Mouse (Mus musculus) forebrain, embryonic 11.5 days (tissue): Measurements from ENCODE around the gene Tmem222. TPM values are rescaled to one million over a fixed set of nuclear protein-coding genes. Genes with fewer than 3 reads are reported as not detected.

ENCODE experiments used
- ATAC-seq: fragments of 200-750 bp; cut with Nextera tagmentation; replicated peaks from 2 replicates; pipeline ENCODE4 v1.8.0; 2017; ENCODE audit warnings: moderate TSS enrichment; ENCODE audit not compliant: low FRiP score
- DNase-seq: peaks from one replicate; pipeline ENCODE4 v3.0.0-alpha.2; 2017; ENCODE audit warnings: low spot score
- H3K27ac ChIP-seq: fragments of 300-500 bp; sonication (generic); 2 replicates; pipeline ENCODE4 v1.5.1; 2014; ENCODE audit warnings: low read depth, low read length
- H3K27me3 ChIP-seq: fragments of 300-500 bp; sonication (generic); 2 replicates; pipeline ENCODE4 v1.6.1; 2014; ENCODE audit warnings: mild to moderate bottlenecking, low read length, mixed read lengths; ENCODE audit not compliant: control insufficient read depth, insufficient read depth
- H3K36me3 ChIP-seq: fragments of 300-500 bp; sonication (generic); 2 replicates; pipeline ENCODE4 v1.6.1; 2014; ENCODE audit warnings: mild to moderate bottlenecking, low read length, moderate library complexity, mixed read lengths; ENCODE audit not compliant: control insufficient read depth, insufficient read depth
- H3K4me1 ChIP-seq: fragments of 300-500 bp; sonication (generic); replicated peaks from 2 replicates; pipeline ENCODE4 v1.6.1; 2014; ENCODE audit warnings: low read length, mixed read lengths; ENCODE audit not compliant: control insufficient read depth, insufficient read depth
- H3K4me2 ChIP-seq: fragments of 300-500 bp; sonication (generic); 2 replicates; pipeline ENCODE4 v1.6.1; 2014; ENCODE audit warnings: low read depth, mild to moderate bottlenecking, low read length, moderate library complexity, mixed read lengths; ENCODE audit not compliant: severe bottlenecking
- H3K4me3 ChIP-seq: fragments of 300-500 bp; sonication (generic); 2 replicates; pipeline ENCODE4 v1.5.1; 2014; ENCODE audit warnings: low read depth, low read length
- H3K9ac ChIP-seq: fragments of 300-500 bp; sonication (generic); 2 replicates; pipeline ENCODE4 v1.6.1; 2014; ENCODE audit warnings: low read length
- H3K9me3 ChIP-seq: fragments of 300-500 bp; sonication (generic); 2 replicates; pipeline ENCODE4 v1.6.1; 2016; ENCODE audit warnings: low read length, mixed read lengths; ENCODE audit not compliant: control insufficient read depth
- WGBS: fragments of 180-500 bp; shearing (Covaris S2); extraction: QIAGEN DNeasy Blood & Tissue Kit; methylation state at CpG from one replicate; pipeline ENCODE4 v1.1.7; 2014; 5-methylcytosine and 5-hydroxymethylcytosine counted together
- polyA plus RNA-seq: library from polyadenylated mRNA; unstranded; fragments of >200 nt; fragmentation: Nextera tagmentation; extraction: Ambion mirVana; gene quantifications from 2 replicates; pipeline ENCODE4 v1.2.1, GENCODE M21; 2014

The Tmem222 gene
- polyA plus RNA-seq, 1 experiment from 2014 or later = 80.6 TPM

GRCm38 (mm10) chr4:133265297-133265696, 12.3 kb downstream of the Tmem222 start:
- no peak overlapping the region for H3K27ac ChIP-seq

GRCm38 (mm10) chr4:133264559-133264958, 13.0 kb downstream of the Tmem222 start:
- DNase-seq (no peak), ATAC-seq (no peak)
- no peaks in the 10 kb centered on the region; the same call in 1 of the 2 replicates for H3K9me3 ChIP-seq
- no peak overlapping the region for H3K9ac ChIP-seq
- peaks cover 12% of the 10 kb centered on the region; the same call in 1 of the 2 replicates for H3K36me3 ChIP-seq
- H3K27me3 ChIP-seq = no peaks in the 10 kb centered on the region
- WGBS = 90% methylated on average over 2 of the region's 2 CpGs
- H3K27ac ChIP-seq = no peak overlapping the region
- no peak overlapping the region for H3K4me3 ChIP-seq
- H3K4me2 ChIP-seq = no peak overlapping the region
- no peaks in the 10 kb centered on the region for H3K4me1 ChIP-seq

More at GRCm38 (mm10) chr4:133265297-133265696, 12.3 kb downstream of the Tmem222 start:
- Histone ChIP-seq H3K9ac (no peak overlapping the region), H3K4me1 (no peaks in the 10 kb centered on the region), H3K36me3 (peaks cover 12% of the 10 kb centered on the region; the same call in 1 of the 2 replicates), H3K27me3 (no peaks in the 10 kb centered on the region), H3K4me3 (no peak overlapping the region), H3K9me3 (no peaks in the 10 kb centered on the region; the same call in 1 of the 2 replicates), H3K4me2 (no peak overlapping the region)
- 93% methylated on average over 3 of the region's 3 CpGs for WGBS
- DNase-seq (no peak), ATAC-seq (no peak)

GRCm38 (mm10) chr4:133263756-133264155, 13.8 kb downstream of the Tmem222 start:
- DNase-seq = no peak
- H3K4me3 ChIP-seq = no peak overlapping the region
- ATAC-seq = no peak
- H3K27me3 ChIP-seq = no peaks in the 10 kb centered on the region
- H3K4me2 ChIP-seq = no peak overlapping the region
- 93% methylated on average over 5 of the region's 5 CpGs for WGBS
- no peak overlapping the region for H3K9ac ChIP-seq
- H3K4me1 ChIP-seq = no peaks in the 10 kb centered on the region
- H3K9me3 ChIP-seq = no peaks in the 10 kb centered on the region; the same call in 1 of the 2 replicates
- H3K36me3 ChIP-seq = peaks cover 10% of the 10 kb centered on the region; the same call in 1 of the 2 replicates
- no peak overlapping the region for H3K27ac ChIP-seq

GRCm38 (mm10) chr4:133262882-133263281, 14.7 kb downstream of the Tmem222 start, which contains the start of gene Sytl1:
Gene Sytl1, minus strand, starts transcription at chr4:133263113.
- no peak within 1 kb of the TSS for H3K9ac ChIP-seq
- DNase-seq (no peak), ATAC-seq (no peak)
- H3K4me2 ChIP-seq = no peak within 1 kb of the TSS
- 36% methylated on average over 7 of the region's 7 CpGs for WGBS
- no peak within 1 kb of the TSS for H3K27ac ChIP-seq
- no peaks in the 10 kb centered on the region; the same call in 1 of the 2 replicates for H3K27me3 ChIP-seq
- no peak within 1 kb of the TSS for H3K4me3 ChIP-seq
- H3K9me3 ChIP-seq = no peaks in the 10 kb centered on the region; the same call in 1 of the 2 replicates
- peaks cover 9% of the 10 kb centered on the region; the same call in 1 of the 2 replicates for H3K36me3 ChIP-seq
- H3K4me1 ChIP-seq = no peaks in the 10 kb centered on the region

GRCm38 (mm10) chr4:133262375-133262765, 15.2 kb downstream of the Tmem222 start:
- peaks cover 5% of the 10 kb centered on the region; the same call in 1 of the 2 replicates for H3K36me3 ChIP-seq
- H3K9me3 ChIP-seq = no peaks in the 10 kb centered on the region; the same call in 1 of the 2 replicates
- ATAC-seq = no peak
- H3K4me2 ChIP-seq = no peak overlapping the region
- no peak overlapping the region for H3K9ac ChIP-seq
- no peak overlapping the region for H3K4me3 ChIP-seq
- H3K27ac ChIP-seq = no peak overlapping the region
- H3K27me3 ChIP-seq = peaks cover 3% of the 10 kb centered on the region
- WGBS = 77% methylated on average over 7 of the region's 7 CpGs
- H3K4me1 ChIP-seq = no peaks in the 10 kb centered on the region
- no peak for DNase-seq

GRCm38 (mm10) chr4:133261641-133262374, 15.8 kb downstream of the Tmem222 start:
- Histone ChIP-seq H3K9ac (no peak overlapping the region), H3K9me3 (no peaks in the 10 kb centered on the region; the same call in 1 of the 2 replicates), H3K4me1 (0 out of 2 replicates have a peak, but pooled peaks cover 3% of the 10 kb centered on the region), H3K27me3 (peaks cover 7% of the 10 kb centered on the region), H3K27ac (no peak overlapping the region), H3K4me2 (no peak overlapping the region), H3K4me3 (no peak overlapping the region), H3K36me3 (peaks cover 5% of the 10 kb centered on the region; the same call in 1 of the 2 replicates)
- ATAC-seq (no peak), DNase-seq (no peak)
- WGBS = 59% methylated on average over 10 of the region's 10 CpGs

GRCm38 (mm10) chr4:133257798-133258408, 19.7 kb downstream of the Tmem222 start:
- no peak overlapping the region for H3K4me2 ChIP-seq
- no peak overlapping the region for H3K4me3 ChIP-seq
- WGBS = 75% methylated on average over 12 of the region's 12 CpGs
- H3K27ac ChIP-seq = no peak overlapping the region
- H3K4me1 ChIP-seq = 0 out of 2 replicates have a peak, but pooled peaks cover 3% of the 10 kb centered on the region
- DNase-seq (no peak), ATAC-seq (no peak)
- peaks cover 15% of the 10 kb centered on the region for H3K27me3 ChIP-seq
- H3K9me3 ChIP-seq = no peaks in the 10 kb centered on the region
- H3K9ac ChIP-seq = no peak overlapping the region
- no peaks in the 10 kb centered on the region for H3K36me3 ChIP-seq

- Histone ChIP-seq H3K27me3 (peaks cover 18% of the 10 kb centered on the region), H3K9ac (no peak overlapping the region), H3K4me2 (no peak overlapping the region), H3K36me3 (no peaks in the 10 kb centered on the region), H3K4me1 (0 out of 2 replicates have a peak, but pooled peaks cover 3% of the 10 kb centered on the region), H3K27ac (no peak overlapping the region), H3K4me3 (no peak overlapping the region), H3K9me3 (no peaks in the 10 kb centered on the region)
- no peak for DNase-seq
- no peak for ATAC-seq
- 26% methylated on average over 12 of the region's 12 CpGs for WGBS
Measured at GRCm38 (mm10) chr4:133257230-133257629, 20.4 kb downstream of the Tmem222 start.
